In genomic region chr16:10073158-10073557, GRCm38 (mm10) we compare ENCODE assay signal across 10 mouse cellular contexts.
A peak's percentile ranks its signal among the peaks of the same experiment; 100 is the strongest.
DNase-seq lines count a peak whose midpoint lies in the region; ATAC-seq and TF ChIP-seq lines count a peak whose summit lies in the region.
"Had no signal": no experiment of that assay in that cellular context is flagged by ENCODE, and none has a peak within 500 bp of the region (broad histone marks: within the 10 kb centered on the region; RNA-seq: fewer than 3 reads in every experiment).

No protein-coding gene starts in this region.

- H3K27ac ChIP-seq in hindbrain, embryonic 10.5 days: 0 out of 2 replicates have a peak overlapping the region, but pooled peaks have one; percentile 23
- no peak overlapping the region for H3K27ac ChIP-seq in hindbrain, embryonic 13.5 days
- H3K27ac ChIP-seq in ES-Bruce4 (ENCODE audit: insufficient read depth, low read length): no peak overlapping the region
- H3K27ac ChIP-seq in forebrain, embryonic 13.5 days: no peak overlapping the region
- H3K27ac ChIP-seq: embryonic facial prominence, embryonic 15.5 days; midbrain, embryonic 12.5 days had no signal

- no peak for TF ChIP-seq POLR2A in ES-Bruce4 (IDR thresholded peaks at IDR 0.05; ENCODE audit: insufficient read depth, low read length)

- DNase-seq in hindbrain, embryonic 10.5 days (ENCODE audit: low spot score): peak; percentile 70
- DNase-seq in c-Kit-positive CD71-negative TER-119-negative erythroid progenitor cells, embryonic 14.5 days (ENCODE audit: low read depth): peak; percentile 25
- peak; percentile 51 to 67 for DNase-seq in layer of hippocampus, adult 8-10 months (ENCODE audit: low spot score in 2 of 2)
- peak; percentile 77 for DNase-seq in mesoderm, embryonic 11.5 days (ENCODE audit: low read depth, low spot score)
- DNase-seq in testis, postnatal 10 days (ENCODE audit: low spot score): peak; percentile 66

- H3K4me3 ChIP-seq in hindbrain, embryonic 10.5 days: no peak overlapping the region
- no peak overlapping the region for H3K4me3 ChIP-seq in hindbrain, embryonic 13.5 days
- H3K4me3 ChIP-seq in ES-Bruce4 (ENCODE audit: low read depth, low read length): no peak overlapping the region
- H3K4me3 ChIP-seq in forebrain, embryonic 13.5 days: no peak overlapping the region
- H3K4me3 ChIP-seq: embryonic facial prominence, embryonic 15.5 days; midbrain, embryonic 12.5 days had no signal

- no peak overlapping the region for H3K9ac ChIP-seq in hindbrain, embryonic 13.5 days
- no peak overlapping the region for H3K9ac ChIP-seq in ES-Bruce4 (ENCODE audit: low read depth, poor library complexity, severe bottlenecking)
- no peak overlapping the region for H3K9ac ChIP-seq in forebrain, embryonic 13.5 days
- H3K9ac ChIP-seq: embryonic facial prominence, embryonic 15.5 days; midbrain, embryonic 12.5 days had no signal

- no peaks in the 10 kb centered on the region for H3K27me3 ChIP-seq in hindbrain, embryonic 10.5 days (ENCODE audit: insufficient read depth, poor library complexity, severe bottlenecking)
- H3K27me3 ChIP-seq in hindbrain, embryonic 13.5 days: no peaks in the 10 kb centered on the region
- H3K27me3 ChIP-seq in ES-Bruce4 (ENCODE audit: control insufficient read depth, insufficient read depth, low read length, poor library complexity, severe bottlenecking): no peaks in the 10 kb centered on the region
- no peaks in the 10 kb centered on the region for H3K27me3 ChIP-seq in forebrain, embryonic 13.5 days
- H3K27me3 ChIP-seq: embryonic facial prominence, embryonic 15.5 days; midbrain, embryonic 12.5 days had no signal

- no peak for ATAC-seq in hindbrain, embryonic 13.5 days (ENCODE audit: low FRiP score)
- peak; percentile 63 for ATAC-seq in forebrain, embryonic 13.5 days

- TF ChIP-seq EP300 in ES-Bruce4 (IDR thresholded peaks at IDR 0.05; ENCODE audit: insufficient read depth, low read depth, low read length): no peak

- H3K4me1 ChIP-seq in hindbrain, embryonic 10.5 days (replicated peaks): no peaks in the 10 kb centered on the region
- no peaks in the 10 kb centered on the region for H3K4me1 ChIP-seq in hindbrain, embryonic 13.5 days (replicated peaks)
- H3K4me1 ChIP-seq in ES-Bruce4 (ENCODE audit: control insufficient read depth, insufficient read depth, low read length): peaks cover 3% of the 10 kb centered on the region
- no peaks in the 10 kb centered on the region for H3K4me1 ChIP-seq in forebrain, embryonic 13.5 days
- H3K4me1 ChIP-seq: embryonic facial prominence, embryonic 15.5 days; midbrain, embryonic 12.5 days had no signal

- peak; percentile 84 for TF ChIP-seq CTCF in ES-Bruce4 (IDR thresholded peaks at IDR 0.05; ENCODE audit: low read depth, low read length)

- H3K36me3 ChIP-seq in hindbrain, embryonic 10.5 days: no peaks in the 10 kb centered on the region
- H3K36me3 ChIP-seq in hindbrain, embryonic 13.5 days: no peaks in the 10 kb centered on the region
- no peaks in the 10 kb centered on the region for H3K36me3 ChIP-seq in ES-Bruce4 (ENCODE audit: control insufficient read depth, insufficient read depth, low read length, poor library complexity, severe bottlenecking)
- H3K36me3 ChIP-seq in forebrain, embryonic 13.5 days (ENCODE audit: poor library complexity, severe bottlenecking): no peaks in the 10 kb centered on the region
- H3K36me3 ChIP-seq: embryonic facial prominence, embryonic 15.5 days; midbrain, embryonic 12.5 days had no signal

- no peak overlapping the region for H3K4me2 ChIP-seq in hindbrain, embryonic 13.5 days
- no peak overlapping the region for H3K4me2 ChIP-seq in forebrain, embryonic 13.5 days
- H3K4me2 ChIP-seq: embryonic facial prominence, embryonic 15.5 days; midbrain, embryonic 12.5 days had no signal

- no peaks in the 10 kb centered on the region for H3K9me3 ChIP-seq in hindbrain, embryonic 10.5 days
- H3K9me3 ChIP-seq in hindbrain, embryonic 13.5 days: no peaks in the 10 kb centered on the region
- no peaks in the 10 kb centered on the region for H3K9me3 ChIP-seq in ES-Bruce4 (replicated peaks; ENCODE audit: control insufficient read depth, insufficient read depth, low read length, poor library complexity, severe bottlenecking)
- no peaks in the 10 kb centered on the region for H3K9me3 ChIP-seq in forebrain, embryonic 13.5 days (replicated peaks)
- H3K9me3 ChIP-seq: embryonic facial prominence, embryonic 15.5 days; midbrain, embryonic 12.5 days had no signal

- WGBS in hindbrain, embryonic 10.5 days: 21% methylated on average over 6 of the region's 6 CpGs
- 24% methylated on average over 6 of the region's 6 CpGs for WGBS in hindbrain, embryonic 13.5 days
- 17% methylated on average over 6 of the region's 6 CpGs for WGBS in forebrain, embryonic 13.5 days

Comparison
In these comparisons a context has a peak if more than half of its experiments do, and no peak if none do; other contexts are left out.
1. DNase-seq: peak in every context shown above with its lines; median percentile 77 in mesoderm, embryonic 11.5 days; 70 in hindbrain, embryonic 10.5 days; 66 in testis, postnatal 10 days; 59 in layer of hippocampus, adult 8-10 months; 25 in c-Kit-positive CD71-negative TER-119-negative erythroid progenitor cells, embryonic 14.5 days.